Mouse (Mus musculus) embryonic facial prominence, embryonic 11.5 days (tissue): ENCODE measurements around the gene Slc26a1. TPM values are rescaled to one million over a fixed set of nuclear protein-coding genes. Genes with fewer than 3 reads are reported as not detected.

ENCODE experiments used
- ATAC-seq: fragments of 200-750 bp; cut with Nextera tagmentation; replicated peaks from 2 replicates; pipeline ENCODE4 v1.8.0; 2017; ENCODE audit warnings: low read depth; ENCODE audit not compliant: insufficient number of reproducible peaks, low FRiP score, low TSS enrichment
- DNase-seq: peaks from one replicate; pipeline ENCODE4 v3.0.0-alpha.2; 2015; ENCODE audit warnings: low spot score
- H3K27ac ChIP-seq: fragments of 300-500 bp; sonication (generic); replicated peaks from 2 replicates; pipeline ENCODE4 v1.5.1; 2014; ENCODE audit warnings: mild to moderate bottlenecking, low read depth, low read length, control low read depth
- H3K27me3 ChIP-seq: fragments of 300-500 bp; sonication (generic); 2 replicates; pipeline ENCODE4 v1.6.1; 2014; ENCODE audit warnings: mild to moderate bottlenecking, low read length, moderate library complexity, mixed read lengths; ENCODE audit not compliant: control insufficient read depth, insufficient read depth
- H3K36me3 ChIP-seq: fragments of 300-500 bp; sonication (generic); replicated peaks from 2 replicates; pipeline ENCODE4 v1.6.1; 2014; ENCODE audit warnings: low read depth, mild to moderate bottlenecking, low read length, moderate library complexity, mixed read lengths; ENCODE audit not compliant: control insufficient read depth, insufficient read depth
- H3K4me1 ChIP-seq: fragments of 300-500 bp; sonication (generic); 2 replicates; pipeline ENCODE4 v1.6.1; 2014; ENCODE audit warnings: low read length, mixed read lengths; ENCODE audit not compliant: control insufficient read depth, insufficient read depth
- H3K4me2 ChIP-seq: fragments of 300-500 bp; sonication (generic); 2 replicates; pipeline ENCODE4 v1.6.1; 2014; ENCODE audit warnings: low read depth, mild to moderate bottlenecking, control low read depth, low read length, moderate library complexity
- H3K4me3 ChIP-seq: fragments of 300-500 bp; sonication (generic); 2 replicates; pipeline ENCODE4 v1.5.1; 2014; ENCODE audit warnings: low read depth, low read length, control low read depth
- H3K9ac ChIP-seq: fragments of 300-500 bp; sonication (generic); replicated peaks from 2 replicates; pipeline ENCODE4 v1.6.1; 2014; ENCODE audit warnings: mild to moderate bottlenecking, control low read depth, low read length
- H3K9me3 ChIP-seq: fragments of 300-500 bp; sonication (generic); replicated peaks from 2 replicates; pipeline ENCODE4 v1.6.1; 2016; ENCODE audit warnings: mild to moderate bottlenecking, low read length, inconsistent platforms, mixed read lengths; ENCODE audit not compliant: control insufficient read depth
- WGBS: fragments of 180-500 bp; shearing (Covaris S2); extraction: QIAGEN DNeasy Blood & Tissue Kit; methylation state at CpG from one replicate; pipeline ENCODE4 v1.1.7; 2014; 5-methylcytosine and 5-hydroxymethylcytosine counted together
- polyA plus RNA-seq: library from polyadenylated mRNA; unstranded; fragments of >200 nt; fragmentation: Nextera tagmentation; extraction: Ambion mirVana; gene quantifications from 2 replicates; pipeline ENCODE4 v1.2.1, GENCODE M21; 2014

The Slc26a1 gene
- 0.38 and 0.71 TPM in 2 replicates for polyA plus RNA-seq

DNA sequence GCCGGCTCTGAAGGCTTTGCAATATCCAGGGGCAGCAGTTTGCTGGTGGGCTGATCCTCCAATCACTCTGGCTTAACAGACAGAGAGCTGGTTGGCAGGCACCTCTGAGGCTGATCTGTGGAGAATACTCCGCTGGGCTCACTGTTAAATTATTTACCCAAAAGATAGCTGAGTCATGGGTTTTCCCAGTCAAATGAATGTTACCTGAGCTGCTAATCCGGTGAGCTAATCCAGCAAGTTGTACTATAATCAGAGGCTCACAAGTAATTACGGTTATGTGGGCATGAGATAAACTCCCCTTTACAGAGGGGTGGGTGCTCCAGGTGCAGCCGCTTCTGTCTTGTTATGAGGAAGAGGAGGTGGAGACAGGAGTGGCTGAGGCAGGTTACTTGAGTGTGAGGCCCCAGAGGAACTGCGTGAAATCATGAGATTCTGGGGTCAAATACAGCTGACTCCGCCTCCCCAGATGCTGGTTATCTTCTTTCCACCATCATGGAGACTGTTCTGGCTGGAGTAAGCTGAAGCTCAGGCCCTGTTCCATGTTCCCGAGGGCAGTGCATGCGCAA lies at the start of gene Slc26a1:
Gene Slc26a1, minus strand, starts transcription at position 319 of the 566 bp plus-strand sequence.
- no peaks in the 10 kb centered on the region for H3K27me3 ChIP-seq
- no peaks in the 10 kb centered on the region for H3K36me3 ChIP-seq
- WGBS: 77% methylated on average over 9 of the region's 9 CpGs
- no peak within 1 kb of the TSS for H3K27ac ChIP-seq
- no peak within 1 kb of the TSS for H3K4me3 ChIP-seq
- ATAC-seq: no peak
- no peaks in the 10 kb centered on the region for H3K9me3 ChIP-seq
- no peak within 1 kb of the TSS for H3K9ac ChIP-seq
- no peak within 1 kb of the TSS for H3K4me2 ChIP-seq
- DNase-seq: no peak
- peaks cover 2% of the 10 kb centered on the region; the same call in 1 of the 2 replicates for H3K4me1 ChIP-seq

DNA sequence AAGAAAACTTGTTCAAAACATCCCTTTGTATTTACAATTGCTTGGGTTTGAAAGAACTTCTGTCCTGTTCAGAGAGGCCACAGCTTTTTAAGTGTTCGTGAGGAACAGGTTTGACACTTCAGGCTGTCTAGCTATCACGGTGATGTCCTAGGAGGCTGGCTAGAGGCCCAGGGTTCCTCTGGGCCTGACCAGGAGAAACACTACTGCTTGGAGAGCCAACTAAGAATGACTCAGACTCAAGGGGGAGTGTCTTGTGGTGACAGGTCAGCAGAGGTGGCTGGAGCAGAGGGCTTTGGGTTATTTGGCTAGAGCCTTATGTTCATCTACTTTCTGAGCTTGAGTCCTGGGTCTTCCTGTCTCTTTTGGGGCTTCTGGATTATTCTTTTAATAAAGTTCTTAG lies 48.6 kb upstream of the Slc26a1 start:
- H3K4me3 ChIP-seq: no peak overlapping the region
- H3K36me3 ChIP-seq: no peaks in the 10 kb centered on the region
- no peaks in the 10 kb centered on the region for H3K4me1 ChIP-seq
- no peak overlapping the region for H3K4me2 ChIP-seq
- H3K27ac ChIP-seq: no peak overlapping the region
- DNase-seq (no peak), ATAC-seq (no peak)
- H3K9ac ChIP-seq: no peak overlapping the region
- 48% methylated on average over 2 of the region's 2 CpGs for WGBS
- H3K27me3 ChIP-seq: no peaks in the 10 kb centered on the region
- H3K9me3 ChIP-seq: no peaks in the 10 kb centered on the region

DNA sequence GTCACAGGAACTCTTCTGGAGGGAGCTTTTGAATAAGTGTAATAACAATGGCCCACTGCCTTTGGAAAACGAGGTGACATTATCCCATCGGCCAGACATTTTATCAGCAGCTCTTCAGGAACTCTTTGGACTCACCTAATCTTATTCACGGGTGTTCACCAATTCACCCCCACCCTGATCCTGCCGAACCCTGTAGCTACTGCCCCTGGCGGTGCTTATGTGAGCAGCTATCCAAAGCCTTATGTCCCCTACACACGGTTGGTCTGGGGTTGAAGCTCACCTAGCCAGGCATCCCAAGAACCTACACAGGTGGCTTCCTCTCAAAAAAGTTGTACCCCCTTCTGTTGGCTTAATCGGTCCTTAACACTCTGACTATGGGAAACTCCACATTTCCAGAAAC lies 44.4 kb upstream of the Slc26a1 start:
- Histone ChIP-seq H3K4me2 (no peak overlapping the region), H3K4me3 (no peak overlapping the region), H3K4me1 (no peaks in the 10 kb centered on the region), H3K27me3 (no peaks in the 10 kb centered on the region), H3K9me3 (no peaks in the 10 kb centered on the region), H3K9ac (no peak overlapping the region), H3K36me3 (no peaks in the 10 kb centered on the region), H3K27ac (no peak overlapping the region)
- no peak for DNase-seq
- 72% methylated on average over 7 of the region's 7 CpGs for WGBS
- ATAC-seq: no peak

DNA sequence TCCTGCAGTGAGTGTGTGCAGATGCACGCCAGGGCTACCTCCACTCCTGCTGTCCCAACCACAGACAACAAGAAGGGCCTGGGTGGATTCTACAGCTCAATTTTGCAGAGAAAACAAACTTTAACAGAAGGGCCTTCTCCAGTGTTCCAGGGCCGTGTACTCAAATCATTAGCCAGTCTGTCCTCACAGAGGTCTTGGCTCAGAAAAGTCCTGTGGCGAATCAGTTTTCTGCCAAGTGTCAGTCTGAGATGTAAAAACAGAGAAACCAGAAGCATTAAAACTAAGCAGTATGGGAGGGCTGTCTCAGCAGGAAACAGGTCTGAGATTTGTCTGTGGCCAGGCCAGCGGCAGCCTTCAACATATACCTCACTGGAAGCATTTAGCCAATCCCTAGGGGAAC lies 42.7 kb upstream of the Slc26a1 start:
- H3K27me3 ChIP-seq: no peaks in the 10 kb centered on the region
- 0 out of 2 replicates have a peak overlapping the region, but pooled peaks have one; percentile 0 for H3K27ac ChIP-seq
- H3K4me3 ChIP-seq: no peak overlapping the region
- DNase-seq (no peak), ATAC-seq (no peak)
- no peak overlapping the region for H3K4me2 ChIP-seq
- no peaks in the 10 kb centered on the region for H3K36me3 ChIP-seq
- WGBS: 28% methylated on average over 4 of the region's 4 CpGs
- peak overlapping the region; percentile 8; the same call in 1 of the 2 replicates for H3K9ac ChIP-seq
- H3K4me1 ChIP-seq: no peaks in the 10 kb centered on the region
- H3K9me3 ChIP-seq: no peaks in the 10 kb centered on the region

DNA sequence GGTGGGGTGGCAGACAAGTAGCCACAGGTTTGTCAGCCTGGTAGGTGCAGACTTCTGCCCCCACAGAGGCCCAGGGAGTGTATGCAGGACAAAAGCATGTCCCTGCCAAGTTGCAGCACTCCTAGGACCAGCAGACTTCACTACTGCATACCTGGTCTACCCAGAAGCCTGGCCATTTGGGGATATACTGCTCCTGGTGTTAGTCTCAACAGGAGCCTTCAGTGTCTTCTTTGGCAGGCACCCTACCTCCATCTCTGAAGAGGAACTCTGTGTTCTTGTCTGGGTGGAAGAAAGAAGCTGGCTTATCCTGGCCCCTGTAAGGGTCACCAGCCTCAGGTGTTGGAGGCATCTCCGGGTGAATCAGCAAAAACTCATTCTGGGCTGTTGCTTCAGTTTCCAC lies 40.6 kb upstream of the Slc26a1 start:
- Histone ChIP-seq H3K4me1 (no peaks in the 10 kb centered on the region), H3K9ac (no peak overlapping the region), H3K36me3 (no peaks in the 10 kb centered on the region), H3K9me3 (no peaks in the 10 kb centered on the region), H3K27me3 (no peaks in the 10 kb centered on the region), H3K4me2 (no peak overlapping the region), H3K27ac (no peak overlapping the region), H3K4me3 (no peak overlapping the region)
- DNase-seq (no peak), ATAC-seq (no peak)
- 81% methylated on average over 1 of the region's 1 CpGs for WGBS

DNA sequence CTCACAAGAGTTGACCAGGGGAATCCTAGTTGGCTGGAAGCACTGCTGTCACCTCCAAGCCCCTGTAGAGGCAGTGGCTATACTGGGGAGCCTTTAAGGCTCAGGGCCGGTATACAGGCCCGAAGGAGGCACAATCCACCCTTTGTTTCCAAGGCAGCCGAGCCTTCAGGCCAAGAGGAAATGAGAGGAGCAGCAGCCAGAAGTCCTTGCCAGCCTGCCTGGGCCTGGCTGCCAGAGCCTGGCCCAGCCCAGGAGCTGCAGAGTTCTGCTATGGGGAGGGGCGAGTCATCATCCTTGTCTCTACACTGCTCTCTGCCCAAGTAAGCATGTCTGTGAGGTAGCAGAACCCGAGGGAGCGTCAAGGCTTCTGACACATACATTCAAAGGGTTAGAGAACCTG lies 38.8 kb upstream of the Slc26a1 start:
- H3K27me3 ChIP-seq: no peaks in the 10 kb centered on the region
- no peaks in the 10 kb centered on the region for H3K36me3 ChIP-seq
- H3K9me3 ChIP-seq: no peaks in the 10 kb centered on the region
- no peak overlapping the region; the same call in 1 of the 2 replicates for H3K9ac ChIP-seq
- no peak overlapping the region for H3K27ac ChIP-seq
- no peak overlapping the region for H3K4me3 ChIP-seq
- no peaks in the 10 kb centered on the region for H3K4me1 ChIP-seq
- 44% methylated on average over 6 of the region's 6 CpGs for WGBS
- ATAC-seq (no peak), DNase-seq (no peak)
- H3K4me2 ChIP-seq: no peak overlapping the region

DNA sequence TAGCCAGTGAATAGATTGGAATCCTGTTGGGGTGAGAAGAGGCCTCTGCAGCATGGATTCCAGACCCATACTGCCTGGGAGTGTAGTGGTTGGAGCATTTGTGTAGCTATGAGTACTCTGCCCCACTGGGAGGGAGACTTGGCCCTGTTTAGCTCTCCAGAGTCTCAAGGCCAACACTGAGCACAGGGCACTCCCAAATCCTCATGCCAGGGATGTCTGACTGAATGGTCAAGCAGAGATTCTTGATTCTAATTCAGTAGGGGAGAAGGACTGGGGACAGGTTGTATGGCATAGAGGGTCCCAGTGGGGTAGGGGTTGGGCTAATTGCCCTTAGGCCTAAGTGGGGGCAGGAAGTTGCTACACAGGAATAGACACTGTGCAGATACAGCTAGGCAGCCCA lies 38.3 kb upstream of the Slc26a1 start:
- Histone ChIP-seq H3K27ac (no peak overlapping the region), H3K27me3 (no peaks in the 10 kb centered on the region), H3K4me1 (no peaks in the 10 kb centered on the region), H3K4me2 (no peak overlapping the region), H3K4me3 (no peak overlapping the region), H3K9me3 (no peaks in the 10 kb centered on the region), H3K9ac (no peak overlapping the region), H3K36me3 (no peaks in the 10 kb centered on the region)
- no peak for ATAC-seq
- no peak for DNase-seq

DNA sequence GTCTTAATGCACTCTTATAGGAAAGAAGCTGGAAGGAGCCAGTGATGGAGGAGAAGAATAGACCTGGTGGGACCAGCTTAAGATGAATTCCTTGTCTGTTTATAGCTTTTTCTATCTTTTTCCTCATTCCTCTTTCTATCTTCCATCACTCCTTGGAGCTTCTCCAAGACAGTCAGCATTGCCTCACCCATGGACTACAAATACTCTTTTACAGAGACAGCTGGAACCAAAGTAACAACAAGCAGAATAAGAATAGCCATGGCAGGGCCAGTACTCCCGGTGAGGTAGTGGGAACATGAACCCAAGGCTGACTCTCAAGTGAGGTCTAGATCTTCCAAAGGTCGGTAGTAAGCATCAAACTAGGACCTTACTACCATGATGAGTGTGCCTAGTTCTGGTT lies 37.7 kb upstream of the Slc26a1 start:
- Histone ChIP-seq H3K27ac (no peak overlapping the region), H3K4me3 (no peak overlapping the region), H3K9me3 (no peaks in the 10 kb centered on the region), H3K36me3 (no peaks in the 10 kb centered on the region), H3K4me1 (no peaks in the 10 kb centered on the region), H3K4me2 (no peak overlapping the region), H3K27me3 (no peaks in the 10 kb centered on the region), H3K9ac (no peak overlapping the region)
- DNase-seq (no peak), ATAC-seq (no peak)
- 86% methylated on average over 2 of the region's 2 CpGs for WGBS
